Mouse (Mus musculus) layer of hippocampus, adult 2 months (tissue): ENCODE results near the gene Flad1. TPM values are rescaled to one million over a fixed set of nuclear protein-coding genes. Genes with fewer than 3 reads are reported as not detected.
"Not testable (repeated sequence)": the region's sequence is repeated elsewhere in the genome, so short reads cannot be mapped to it uniquely, and the experiment has no call there.

Source experiments
- DNase-seq, 2 experiments: peaks; one replicate each; pipeline ENCODE4 v3.0.0; 2022; ENCODE audit warnings: low spot score in 2 of 2
- H3K27ac ChIP-seq: fragments of 200-600 bp; 2 replicates; pipeline ENCODE4 v1.8.1; 2022
- H3K4me3 ChIP-seq: fragments of 200-600 bp; 2 replicates; pipeline ENCODE4 v1.8.1; 2022; ENCODE audit warnings: mild to moderate bottlenecking
- CTCF ChIP-seq: fragments of 200-600 bp; conservative IDR thresholded peaks from 2 replicates; pipeline ENCODE4 v1.8.1; 2022; ENCODE audit warnings: antibody characterized with exemption, mild to moderate bottlenecking, moderate library complexity
- total RNA-seq, 2 experiments: library from RNA; stranded (reverse); gene quantifications; 2 replicates each; pipeline ENCODE4 v1.2.3; 2021

Gene Flad1
- total RNA-seq, 2 experiments from 2014 or later: 37.2 to 39.8 TPM

DNA sequence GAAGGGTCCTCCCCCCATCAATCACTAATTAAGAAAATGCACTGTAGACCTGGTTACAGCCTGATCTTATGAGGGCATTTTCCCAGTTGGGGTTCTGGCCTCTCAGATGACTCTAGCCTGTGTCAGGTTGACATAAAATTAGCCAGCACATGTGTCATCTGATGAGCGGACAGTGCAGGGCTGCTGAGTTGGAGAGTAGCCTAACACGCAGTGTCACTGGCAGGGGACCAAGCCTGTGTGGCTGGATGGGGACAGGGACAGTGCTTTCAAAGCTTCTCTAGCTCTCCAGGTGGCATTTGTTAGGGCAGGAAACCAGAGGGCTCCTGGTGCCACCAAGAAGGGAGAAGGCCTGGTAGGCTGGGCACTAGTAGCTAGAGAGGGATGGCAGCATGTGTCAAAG lies 29.0 kb upstream of the Flad1 start:
- Histone ChIP-seq H3K4me3 (no peak overlapping the region), H3K27ac (no peak overlapping the region)
- no peak for TF ChIP-seq CTCF
- no peak for DNase-seq

DNA sequence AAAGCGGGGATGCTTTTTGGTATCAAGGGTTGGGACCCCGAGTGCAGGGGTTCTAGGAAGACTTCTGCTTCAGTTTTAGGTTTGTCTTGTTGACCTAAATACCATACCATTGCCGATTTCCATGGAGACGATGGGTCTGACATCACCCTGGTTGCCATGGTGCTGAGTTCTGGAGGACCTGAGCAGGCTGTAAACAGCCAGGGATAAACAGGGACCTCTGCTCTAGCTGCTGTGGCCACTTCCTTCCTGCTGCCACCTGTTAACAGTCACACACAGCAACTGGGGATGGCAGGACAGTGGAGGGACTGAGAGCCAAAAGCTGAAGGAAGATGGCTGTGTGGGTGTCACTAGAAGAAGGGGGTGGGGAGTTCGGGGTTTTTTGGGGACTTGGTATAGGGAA lies 25.6 kb upstream of the Flad1 start:
- Histone ChIP-seq H3K27ac (peak overlapping the region; percentile 88), H3K4me3 (peak overlapping the region; percentile 47)
- TF ChIP-seq CTCF: no peak
- peak; percentile 30 to 66 for DNase-seq

DNA sequence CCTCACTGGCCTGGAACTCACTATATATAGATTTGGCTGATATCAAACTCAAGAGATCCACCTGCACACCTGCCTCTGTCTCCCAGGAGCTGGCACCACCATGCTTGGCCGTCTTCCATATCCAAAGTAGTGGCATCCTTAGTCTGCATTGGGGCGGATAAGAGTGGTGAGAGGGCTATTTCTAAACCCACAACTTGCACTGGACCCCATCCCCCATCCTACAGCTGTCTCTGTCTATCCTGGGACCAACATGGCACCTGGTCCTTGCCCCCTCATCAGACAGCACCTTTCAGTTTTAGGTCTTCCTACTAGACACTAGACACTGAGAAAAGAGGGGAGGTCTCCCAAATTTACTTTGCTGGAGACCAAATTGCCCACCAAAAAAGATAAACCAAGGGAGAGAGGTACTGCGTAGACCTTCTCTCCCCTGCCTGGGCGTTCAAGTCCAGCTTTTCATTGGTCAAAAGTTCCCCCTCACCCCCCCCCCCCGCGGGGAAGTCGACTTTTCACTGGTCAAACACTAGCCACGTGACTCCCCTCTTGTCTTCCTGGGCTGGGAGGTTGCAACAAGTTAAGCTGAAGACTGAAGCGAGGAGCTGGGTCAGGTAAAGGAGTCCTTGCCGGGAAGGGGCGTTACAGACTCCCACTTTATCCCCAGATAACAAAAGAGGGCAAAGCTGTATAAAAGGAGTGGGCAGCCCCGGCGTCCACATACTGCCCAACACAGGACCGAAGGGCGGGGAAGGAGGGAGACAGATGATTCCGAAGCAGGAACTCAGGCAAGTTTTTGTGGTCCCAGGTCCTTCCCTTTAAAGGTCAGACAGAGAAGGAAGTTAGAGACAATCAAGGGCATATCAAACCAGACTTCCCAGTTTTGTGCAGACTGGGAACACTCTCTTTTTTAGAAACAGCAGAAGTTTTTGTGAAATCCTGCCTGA lies 24.8 kb upstream of the Flad1 start, which contains the start of gene Pbxip1:
Gene Pbxip1 (plus strand): TSS at position 531 of the 938 bp plus-strand sequence.
- Histone ChIP-seq H3K27ac (peak within 1 kb of the TSS; percentile 88), H3K4me3 (peak within 1 kb of the TSS; percentile 47)
- TF ChIP-seq CTCF: no peak
- no peak for DNase-seq

DNA sequence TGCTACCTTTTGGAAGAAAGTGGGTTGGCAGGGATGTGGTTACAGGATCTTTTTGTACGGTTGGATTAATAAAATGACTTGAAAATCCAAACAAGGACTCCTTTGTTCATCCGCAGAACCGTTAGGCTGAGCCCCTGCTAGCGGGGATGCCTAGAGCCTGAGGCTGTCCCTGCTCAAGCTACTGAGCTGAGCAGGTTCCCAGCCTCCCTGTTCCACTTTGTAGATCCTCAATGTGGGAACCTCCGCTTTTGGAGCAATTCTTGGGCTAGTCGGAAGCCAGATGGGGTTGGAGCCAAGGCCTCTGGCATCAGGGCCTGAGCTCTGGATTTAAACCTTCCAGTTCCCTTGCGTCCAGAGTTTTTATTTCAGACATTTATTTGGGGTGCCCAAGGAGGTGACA lies 23.4 kb upstream of the Flad1 start:
- Histone ChIP-seq H3K4me3 (no peak overlapping the region), H3K27ac (peak overlapping the region; percentile 68)
- no peak for DNase-seq
- no peak for TF ChIP-seq CTCF

DNA sequence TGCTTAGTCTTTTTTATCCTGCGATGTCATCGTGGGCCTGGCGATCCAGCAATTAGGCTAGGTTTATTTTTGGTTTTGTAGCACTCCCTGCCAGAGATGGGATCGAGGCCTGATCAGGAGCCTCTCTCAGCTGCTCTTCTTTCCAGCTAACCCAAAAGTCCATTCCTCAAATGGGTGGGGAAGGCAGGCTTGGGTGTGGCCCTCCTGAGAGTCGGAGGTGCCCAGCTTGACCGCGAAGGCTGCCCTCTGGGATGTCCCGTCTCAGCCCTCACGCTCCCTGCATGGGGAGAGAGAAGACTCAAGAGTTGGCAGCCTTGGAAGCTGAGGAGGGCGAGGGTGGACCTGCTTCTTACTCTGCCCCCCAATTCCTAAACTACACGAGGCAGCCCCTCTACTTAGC lies 22.9 kb upstream of the Flad1 start:
- Histone ChIP-seq H3K4me3 (no peak overlapping the region), H3K27ac (peak overlapping the region; percentile 68)
- TF ChIP-seq CTCF: no peak
- DNase-seq: no peak

DNA sequence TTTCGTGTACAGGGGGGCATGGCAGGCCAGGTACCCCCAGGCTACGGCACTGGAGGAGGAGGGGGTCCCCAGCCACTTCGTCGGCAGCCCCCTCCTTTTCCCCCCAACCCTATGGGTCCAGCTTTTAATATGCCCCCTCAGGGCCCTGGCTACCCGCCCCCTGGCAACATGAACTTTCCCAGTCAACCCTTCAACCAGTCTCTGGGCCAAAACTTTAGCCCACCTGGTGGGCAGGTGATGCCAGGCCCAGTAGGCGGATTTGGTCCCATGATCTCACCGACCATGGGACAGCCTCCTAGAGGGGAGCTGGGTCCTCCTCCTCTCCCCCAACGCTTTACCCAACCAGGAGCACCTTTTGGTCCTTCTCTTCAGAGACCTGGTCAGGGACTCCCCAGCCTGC lies 20.9 kb upstream of the Flad1 start:
- H3K27ac ChIP-seq: no peak overlapping the region
- TF ChIP-seq CTCF: no peak
- no peak overlapping the region for H3K4me3 ChIP-seq
- DNase-seq: no peak

DNA sequence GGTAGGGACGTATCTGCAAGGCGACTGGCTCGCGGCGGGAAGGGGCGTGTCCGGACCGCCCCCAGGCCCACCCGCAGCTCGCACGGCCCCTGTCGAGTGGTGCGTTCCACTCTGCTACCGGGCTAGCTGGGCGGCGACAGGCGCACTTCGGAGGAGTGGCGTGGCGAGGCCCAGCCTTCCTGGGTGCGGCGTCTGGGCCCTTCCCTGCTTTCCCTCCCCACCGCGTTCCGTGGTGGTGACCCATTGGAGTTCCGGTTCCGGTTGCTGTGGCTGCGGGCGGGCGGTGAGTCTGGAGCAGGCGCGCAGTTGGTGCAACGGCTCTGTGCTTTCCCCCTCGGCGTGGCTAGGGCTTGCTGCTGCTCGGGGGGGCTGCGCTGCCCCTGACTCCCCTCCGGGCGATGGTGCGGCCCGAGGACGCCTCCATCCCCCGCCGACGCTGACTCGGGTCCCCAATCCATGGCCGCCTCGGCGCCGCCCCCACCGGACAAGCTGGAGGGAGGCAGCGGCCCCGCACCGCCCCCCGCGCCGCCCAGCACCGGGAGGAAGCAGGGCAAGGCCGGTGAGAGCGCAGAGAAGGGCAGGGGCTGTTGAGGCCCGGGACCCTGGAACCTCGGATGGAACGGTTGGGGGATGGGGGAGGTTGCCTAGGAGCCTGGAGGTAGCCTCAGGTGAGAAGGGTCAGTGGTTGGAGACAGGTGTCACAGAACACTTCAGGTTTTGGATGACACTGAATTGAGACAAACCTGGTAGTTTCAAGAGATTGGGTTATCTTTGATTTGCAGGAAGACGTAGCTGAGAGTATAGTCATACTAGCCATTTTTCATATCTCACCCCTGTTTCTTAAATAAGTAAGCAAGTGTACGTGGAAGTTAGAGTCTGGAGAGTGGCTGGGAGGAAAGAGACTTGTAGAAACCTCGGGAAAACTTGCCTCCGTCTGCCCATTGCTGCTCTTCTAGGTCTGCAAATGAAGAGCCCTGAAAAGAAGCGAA lies 18.8 kb upstream of the Flad1 start, which contains the start of gene Pygo2:
Gene Pygo2 (plus strand): TSS at position 44 of the 989 bp plus-strand sequence.
- peak within 1 kb of the TSS; percentile 76 for H3K4me3 ChIP-seq
- peak; percentile 95 to 98 for DNase-seq
- peak within 1 kb of the TSS; percentile 93 for H3K27ac ChIP-seq
- 0 out of 2 replicates have a peak, but pooled peaks have one; percentile 11 for TF ChIP-seq CTCF

DNA sequence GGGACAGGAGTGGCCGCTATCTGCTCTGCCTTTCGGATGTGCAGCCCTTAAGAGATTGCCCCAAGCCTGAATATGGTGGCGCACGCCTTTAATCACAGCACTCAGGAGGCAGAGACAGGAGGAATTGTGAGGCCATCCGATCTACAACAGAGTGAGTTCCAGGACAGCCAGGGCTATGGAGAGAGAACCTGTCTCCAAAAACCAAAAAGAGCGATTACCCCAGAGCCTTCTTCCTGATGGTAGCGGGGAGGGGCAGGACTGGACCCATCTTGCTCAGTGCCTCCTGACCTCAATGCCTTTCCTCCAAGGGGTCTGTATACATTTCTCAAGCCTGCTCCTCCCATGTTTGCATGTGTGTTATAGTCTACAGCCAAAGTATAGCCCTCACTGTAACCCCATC lies 17.4 kb upstream of the Flad1 start:
- not testable (repeated sequence) for H3K27ac ChIP-seq, DNase-seq

DNA sequence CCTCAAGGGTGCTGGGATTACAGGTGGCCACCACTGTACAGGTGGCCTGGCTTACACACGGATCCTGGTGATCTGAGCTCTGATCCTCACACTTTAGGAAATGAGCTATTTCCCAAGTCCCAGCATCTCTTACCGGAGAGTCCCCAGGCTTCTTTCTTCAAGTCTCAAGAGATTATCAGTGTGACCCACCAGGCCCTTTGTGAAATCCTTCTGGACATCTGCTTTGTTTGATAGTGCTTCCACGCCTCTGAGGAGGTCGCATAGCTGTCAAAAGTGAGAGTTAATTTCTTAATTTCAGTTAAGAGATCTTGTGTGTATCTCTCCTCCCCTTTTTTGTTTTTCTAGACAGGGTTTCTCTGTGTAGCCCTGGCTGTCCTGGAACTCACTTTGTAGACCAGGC lies 14.2 kb upstream of the Flad1 start:
- TF ChIP-seq CTCF: no peak
- no peak for DNase-seq
- Histone ChIP-seq H3K4me3 (no peak overlapping the region), H3K27ac (no peak overlapping the region)

More for the DNA sequence above, 17.4 kb upstream of the Flad1 start:
- H3K4me3 ChIP-seq: not testable (repeated sequence)

DNA sequence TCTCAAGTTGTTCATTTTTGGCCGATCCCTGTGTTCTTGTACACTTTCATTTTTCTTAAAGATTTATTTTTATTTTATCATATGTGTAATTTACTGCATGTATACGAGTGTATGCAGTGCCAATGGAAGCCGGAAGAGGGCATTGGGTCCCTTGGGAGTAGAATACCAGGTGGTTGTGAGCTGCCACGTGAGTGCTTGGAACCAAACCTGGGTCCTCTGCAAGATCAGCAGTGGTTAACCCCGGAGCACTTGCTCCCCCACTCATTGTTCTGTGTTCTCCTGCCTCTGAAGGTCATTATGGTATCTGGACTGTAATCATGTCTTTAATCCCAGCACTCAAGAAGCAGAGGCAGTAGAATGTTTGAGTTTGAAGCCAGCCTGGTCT lies 13.5 kb upstream of the Flad1 start:
- no peak overlapping the region for H3K27ac ChIP-seq
- no peak for DNase-seq
- no peak overlapping the region for H3K4me3 ChIP-seq
- no peak for TF ChIP-seq CTCF

DNA sequence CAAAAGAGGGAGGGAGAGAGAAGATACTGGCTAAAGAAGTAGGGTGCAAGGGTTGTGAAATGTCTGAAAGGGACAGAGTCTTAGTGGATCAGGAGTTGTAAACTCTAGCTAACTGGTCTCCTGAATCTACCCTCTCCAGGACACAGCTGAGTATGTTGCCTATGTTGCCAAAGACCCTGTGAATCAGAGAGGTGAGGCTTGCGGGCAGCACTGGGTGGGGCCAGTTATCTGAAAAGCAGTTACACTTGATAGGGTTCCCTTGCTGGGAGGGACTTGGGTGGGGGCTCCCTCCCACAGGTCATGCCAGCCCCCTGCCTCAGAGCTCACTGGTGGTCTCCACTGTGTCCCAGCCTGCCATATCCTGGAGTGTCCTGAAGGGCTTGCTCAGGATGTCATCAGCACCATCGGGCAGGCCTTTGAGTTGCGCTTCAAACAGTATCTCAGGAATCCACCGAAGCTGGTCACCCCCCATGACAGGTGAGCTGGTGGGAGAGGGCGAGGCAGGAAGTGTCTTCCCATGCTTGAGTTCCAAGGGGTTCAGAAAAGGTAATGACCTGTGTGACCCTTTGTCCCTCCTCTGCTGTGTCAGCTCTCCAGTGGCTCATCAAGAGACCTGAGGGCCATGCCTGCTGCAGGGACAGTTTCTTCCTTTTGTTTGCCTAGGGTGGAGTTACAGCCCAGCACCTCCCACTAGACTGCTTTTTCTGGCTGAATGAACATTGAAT lies 12.9 kb upstream of the Flad1 start:
- no peak for DNase-seq
- no peak overlapping the region for H3K27ac ChIP-seq
- no peak overlapping the region for H3K4me3 ChIP-seq
- no peak for TF ChIP-seq CTCF

DNA sequence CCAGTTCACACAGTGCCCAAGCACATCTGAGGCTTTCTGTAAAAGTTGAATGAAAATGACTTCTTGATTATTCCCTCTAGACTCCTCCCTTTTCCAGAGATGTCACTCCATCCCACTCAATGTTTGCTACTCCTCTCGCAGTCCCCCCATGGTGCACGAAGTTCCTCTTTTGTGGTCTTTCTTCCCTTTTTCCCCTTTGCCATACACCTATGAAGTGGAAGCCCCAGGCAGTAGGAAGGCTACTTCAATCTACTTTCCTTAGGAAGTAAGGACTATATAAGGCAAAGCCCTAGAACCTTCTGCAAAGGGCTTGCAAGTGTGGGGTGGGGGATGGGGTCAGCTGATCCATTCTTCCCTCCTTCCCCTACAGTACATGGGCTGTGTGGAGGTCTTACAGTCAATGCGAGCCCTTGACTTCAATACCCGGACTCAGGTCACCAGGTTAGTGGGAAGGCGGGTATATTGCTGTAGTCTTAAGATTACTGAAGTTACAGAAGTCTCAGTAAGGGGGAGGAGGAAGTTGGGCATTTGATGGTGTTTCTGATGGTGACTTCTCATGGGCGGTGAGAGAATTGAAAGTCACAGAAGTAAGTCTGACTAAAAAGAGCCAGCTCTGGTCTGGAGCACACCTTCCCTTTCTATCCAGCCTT lies 11.0 kb upstream of the Flad1 start:
- no peak overlapping the region for H3K27ac ChIP-seq
- H3K4me3 ChIP-seq: no peak overlapping the region
- no peak for TF ChIP-seq CTCF
- no peak for DNase-seq
